Mouse (Mus musculus) CH12.LX (cell line): ENCODE measurements at regions not wholly inside any gene's neighbourhood (a gene's known extent, or its start where the extent isn't known, plus 50 kb on each side); places are given as distances from the start of the nearest gene placed in this dataset.

Source experiments
- DNase-seq: peaks from one replicate; pipeline ENCODE4 v3.0.0-alpha.2; 2013; ENCODE audit errors: extremely low read depth
- H3K27ac ChIP-seq: 2 replicates; pipeline ENCODE4 v1.5.1; 2012; ENCODE audit warnings: low read depth, mild to moderate bottlenecking, control low read depth, moderate library complexity; ENCODE audit not compliant: insufficient read depth
- H3K27me3 ChIP-seq: replicated peaks from 2 replicates; pipeline ENCODE3; 2012; ENCODE audit warnings: inconsistent platforms
- H3K36me3 ChIP-seq, 2 experiments: replicated peaks in 1 of 2; 2 replicates each; pipeline versions ENCODE3 to v1.6.1; 2012; ENCODE audit warnings: inconsistent platforms in 1 of 2, low read length in 1 of 2, mild to moderate bottlenecking in 1 of 2, mixed read lengths in 1 of 2, moderate library complexity in 1 of 2; ENCODE audit not compliant: control insufficient read depth in 1 of 2, insufficient read depth in 1 of 2
- H3K4me1 ChIP-seq, 2 experiments: 2 replicates each; pipeline ENCODE4 v1.6.1; 2012; ENCODE audit warnings: inconsistent platforms in 1 of 2, moderate library complexity in 1 of 2; ENCODE audit not compliant: insufficient read depth in 2 of 2, control insufficient read depth in 1 of 2
- H3K4me2 ChIP-seq: 2 replicates; pipeline ENCODE4 v1.6.1; 2012; ENCODE audit warnings: low read depth, mild to moderate bottlenecking, control low read depth; ENCODE audit not compliant: poor library complexity, insufficient read depth, severe bottlenecking
- H3K4me3 ChIP-seq, 3 experiments: fragments of 150-350 bp in 1 of 3; sonication (generic) in 1 of 3; replicated peaks in 1 of 3; 2 replicates each; pipeline versions ENCODE3 to v1.5.1; 2011 to 2012; ENCODE audit warnings: low read depth in 2 of 3, low read length in 2 of 3, mild to moderate bottlenecking in 2 of 3, moderate library complexity in 2 of 3, control low read depth in 1 of 3, improper control_type of control experiment in 1 of 3, inconsistent platforms in 1 of 3, mixed read lengths in 1 of 3; ENCODE audit not compliant: poor library complexity in 1 of 3
- H3K79me2 ChIP-seq: replicated peaks from 2 replicates; pipeline ENCODE4 v1.6.1; 2012; ENCODE audit warnings: mild to moderate bottlenecking, moderate library complexity; ENCODE audit not compliant: control insufficient read depth, poor library complexity, insufficient read depth, severe bottlenecking; ENCODE audit errors: extremely low read depth
- H3K9ac ChIP-seq: 2 replicates; pipeline ENCODE4 v1.6.1; 2012; ENCODE audit warnings: low read depth, mild to moderate bottlenecking, control low read depth, moderate library complexity; ENCODE audit not compliant: insufficient read depth
- H3K9me3 ChIP-seq: replicated peaks from 2 replicates; pipeline ENCODE3; 2012; ENCODE audit warnings: low read length, inconsistent platforms, mixed read lengths
- BHLHE40 ChIP-seq: IDR thresholded peaks from 2 replicates; pipeline ENCODE4 v1.6.1; 2011; ENCODE audit warnings: mild to moderate bottlenecking, low read depth, low read length, improper control_type of control experiment
- CHD1 ChIP-seq: IDR thresholded peaks from 2 replicates; pipeline ENCODE4 v1.6.1; 2012; ENCODE audit warnings: low read depth, low read length, improper control_type of control experiment, inconsistent platforms
- CHD2 ChIP-seq: IDR thresholded peaks from 2 replicates; pipeline ENCODE4 v1.6.1; 2011; ENCODE audit warnings: low read length, improper control_type of control experiment
- CTCF ChIP-seq, 2 experiments: IDR thresholded peaks in 1 of 2; conservative IDR thresholded peaks in 1 of 2; 2 replicates each; pipeline ENCODE4 v1.5.1; 2011 to 2012; ENCODE audit warnings: low read depth in 2 of 2, low read length in 2 of 2, improper control_type of control experiment in 1 of 2, inconsistent platforms in 1 of 2, mild to moderate bottlenecking in 1 of 2, moderate library complexity in 1 of 2
- ELF1 ChIP-seq: IDR thresholded peaks from 2 replicates; pipeline ENCODE4 v1.6.1; 2014; ENCODE audit warnings: low read depth, mild to moderate bottlenecking, inconsistent platforms, low read length, improper control_type of control experiment
- EP300 ChIP-seq: IDR thresholded peaks from 2 replicates; pipeline ENCODE4 v1.6.1; 2011; ENCODE audit warnings: low read length, improper control_type of control experiment
- ETS1 ChIP-seq: conservative IDR thresholded peaks from 2 replicates; pipeline ENCODE4 v1.6.1; 2012; ENCODE audit warnings: low read depth, mild to moderate bottlenecking, inconsistent platforms, low read length, improper control_type of control experiment, moderate library complexity
- HCFC1 ChIP-seq: IDR thresholded peaks from 2 replicates; pipeline ENCODE4 v1.6.1; 2012; ENCODE audit warnings: low read depth, mild to moderate bottlenecking, inconsistent platforms, low read length, improper control_type of control experiment
- IRF4 ChIP-seq: IDR thresholded peaks from 2 replicates; pipeline ENCODE4 v1.6.1; 2014; ENCODE audit warnings: low read depth, mild to moderate bottlenecking, inconsistent platforms, low read length, improper control_type of control experiment
- JUN ChIP-seq: IDR thresholded peaks from 2 replicates; pipeline ENCODE4 v1.6.1; 2011; ENCODE audit warnings: low read depth, mild to moderate bottlenecking, low read length, improper control_type of control experiment, moderate library complexity; ENCODE audit not compliant: insufficient read depth
- MAX ChIP-seq: IDR thresholded peaks from 2 replicates; pipeline ENCODE4 v1.6.1; 2011; ENCODE audit warnings: low read length, improper control_type of control experiment
- MAZ ChIP-seq: IDR thresholded peaks from 2 replicates; pipeline ENCODE4 v1.6.1; 2012; ENCODE audit warnings: low read depth, mild to moderate bottlenecking, inconsistent platforms, low read length, improper control_type of control experiment, moderate library complexity
- MEF2A ChIP-seq: IDR thresholded peaks from 2 replicates; pipeline ENCODE4 v1.6.1; 2014; ENCODE audit warnings: low read depth, mild to moderate bottlenecking, inconsistent platforms, low read length, improper control_type of control experiment, borderline replicate concordance
- MXI1 ChIP-seq: IDR thresholded peaks from 2 replicates; pipeline ENCODE4 v1.6.1; 2011; ENCODE audit warnings: mild to moderate bottlenecking, low read depth, low read length, improper control_type of control experiment
- MYC ChIP-seq: IDR thresholded peaks from 2 replicates; pipeline ENCODE4 v1.6.1; 2011; ENCODE audit warnings: low read depth, mild to moderate bottlenecking, improper control_type of control experiment, low read length
- NELFE ChIP-seq: IDR thresholded peaks from 2 replicates; pipeline ENCODE4 v1.6.1; 2011; ENCODE audit warnings: low read depth, low read length, improper control_type of control experiment
- PAX5 ChIP-seq: IDR thresholded peaks from 2 replicates; pipeline ENCODE4 v1.6.1; 2012; ENCODE audit warnings: low read length, inconsistent platforms, mixed read lengths
- POLR2A ChIP-seq: IDR thresholded peaks from 2 replicates; pipeline ENCODE4 v1.6.1; 2011; ENCODE audit warnings: low read depth, mild to moderate bottlenecking, improper control_type of control experiment, low read length
- RAD21 ChIP-seq: IDR thresholded peaks from 2 replicates; pipeline ENCODE4 v1.6.1; 2011; ENCODE audit warnings: low read depth, mild to moderate bottlenecking, low read length, improper control_type of control experiment, moderate library complexity
- RCOR1 ChIP-seq: conservative IDR thresholded peaks from 2 replicates; pipeline ENCODE4 v1.6.1; 2012; ENCODE audit warnings: low read depth, mild to moderate bottlenecking, inconsistent platforms, low read length, improper control_type of control experiment
- SIN3A ChIP-seq: IDR thresholded peaks from 2 replicates; pipeline ENCODE4 v1.6.1; 2012; ENCODE audit warnings: low read length, improper control_type of control experiment, inconsistent platforms
- TBP ChIP-seq: conservative IDR thresholded peaks from 2 replicates; pipeline ENCODE4 v1.6.1; 2011; ENCODE audit warnings: low read depth, low read length, improper control_type of control experiment
- TCF12 ChIP-seq: IDR thresholded peaks from 2 replicates; pipeline ENCODE4 v1.6.1; 2014; ENCODE audit warnings: low read depth, mild to moderate bottlenecking, inconsistent platforms, low read length, improper control_type of control experiment
- USF1 ChIP-seq: IDR thresholded peaks from 2 replicates; pipeline ENCODE4 v1.6.1; 2014; ENCODE audit warnings: low read depth, mild to moderate bottlenecking, inconsistent platforms, low read length, improper control_type of control experiment
- USF2 ChIP-seq: conservative IDR thresholded peaks from 2 replicates; pipeline ENCODE4 v1.6.1; 2011; ENCODE audit warnings: low read depth, low read length, improper control_type of control experiment
- ZC3H11A ChIP-seq: IDR thresholded peaks from 2 replicates; pipeline ENCODE4 v1.6.1; 2012; ENCODE audit warnings: low read depth, mild to moderate bottlenecking, inconsistent platforms, low read length, improper control_type of control experiment
- ZMIZ1 ChIP-seq: IDR thresholded peaks from 2 replicates; pipeline ENCODE4 v1.6.1; 2012; ENCODE audit warnings: low read depth, mild to moderate bottlenecking, inconsistent platforms, low read length, improper control_type of control experiment
- dilution Hi-C: fragments of 300-500 bp; cut with MboI; formaldehyde crosslinking; loops from 2 replicates; pipeline ENCODE4 v1.14.3; 2020; ENCODE audit warnings: low sequenced_read_pairs; ENCODE audit not compliant: extremely low pct_unique_long_range_greater_than_20kb, extremely low pct_ligation_motif_present
- in situ Hi-C: fragments of 300-500 bp; cut with MboI; formaldehyde crosslinking; loops from 3 replicates; pipeline ENCODE4 v1.14.3; 2019; ENCODE audit warnings: low sequenced_read_pairs, low pct_ligation_motif_present, low pct_unique_long_range_greater_than_20kb, mixed read lengths

DNA sequence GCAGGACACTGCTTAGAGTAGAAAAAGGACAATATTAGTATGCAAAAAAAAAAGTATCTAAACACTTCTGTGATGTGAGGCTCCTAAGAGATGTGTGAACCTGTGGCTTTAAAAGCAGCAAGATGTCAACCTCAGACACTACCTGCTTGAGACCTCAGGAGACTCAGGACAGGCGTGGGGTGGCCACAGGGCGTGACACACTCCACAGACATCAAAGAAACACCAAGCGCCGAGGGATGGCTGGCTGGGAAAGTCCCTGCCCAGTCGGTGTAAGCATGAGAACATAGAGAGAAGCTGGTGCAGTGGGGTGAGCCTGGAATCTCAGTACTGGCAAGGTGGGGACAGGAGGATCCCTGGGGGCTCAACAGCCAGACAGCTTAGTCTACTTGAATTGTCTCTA, 72.0 kb upstream of the Sulf2 start:
- no peak overlapping the region for H3K9ac ChIP-seq
- no peak overlapping the region for H3K4me3 ChIP-seq
- peaks cover 11% of the 10 kb centered on the region for H3K9me3 ChIP-seq
- no peaks in the 10 kb centered on the region for H3K36me3 ChIP-seq
- TF ChIP-seq MEF2A (0 out of 2 replicates have a peak, but pooled peaks have one; percentile 9), MXI1 (no peak)
- TF ChIP-seq, all 38 proteins: peak for 1
- H3K27me3 ChIP-seq, result peaks cover 24% of the 10 kb centered on the region
- no peak overlapping the region for H3K27ac ChIP-seq
- no peaks in the 10 kb centered on the region for H3K79me2 ChIP-seq
- H3K4me2 ChIP-seq, result peak overlapping the region; percentile 21; the same call in 1 of the 2 replicates
- peaks cover 11 to 20% of the 10 kb centered on the region in 2 experiments for H3K4me1 ChIP-seq
- DNase-seq, result peak; percentile 5
- dilution Hi-C loops (no loop called here), in situ Hi-C loops (no loop called here)

DNA sequence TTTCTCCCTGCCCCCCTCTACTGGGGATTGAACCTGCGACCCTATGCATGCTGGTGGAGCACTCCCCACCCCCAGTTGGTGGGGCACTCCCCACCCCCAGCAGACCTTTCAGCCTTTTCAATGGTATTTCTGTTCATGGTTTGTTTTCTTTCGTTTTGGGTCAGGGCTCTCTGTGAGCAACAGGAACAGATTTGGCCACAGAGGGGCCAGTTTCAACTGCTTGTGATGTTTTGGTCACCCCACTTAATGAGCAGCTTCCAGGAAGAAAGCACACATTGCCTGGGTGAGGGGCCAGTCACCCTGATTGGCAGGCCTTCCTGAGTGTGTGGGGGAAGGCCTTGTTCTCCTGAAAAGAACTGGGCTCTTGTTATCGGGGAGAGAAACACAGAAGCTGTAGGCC, 71.5 kb upstream of the Sulf2 start:
- H3K27ac ChIP-seq, result no peak overlapping the region; the same call in 1 of the 2 replicates
- no peaks in the 10 kb centered on the region for H3K36me3 ChIP-seq
- H3K4me1 ChIP-seq, result peaks cover 11 to 20% of the 10 kb centered on the region in 2 experiments
- H3K27me3 ChIP-seq, result peaks cover 27% of the 10 kb centered on the region
- in situ Hi-C loops, result no loop called here
- no peak overlapping the region for H3K4me2 ChIP-seq
- no peak overlapping the region for H3K9ac ChIP-seq
- peaks cover 11% of the 10 kb centered on the region for H3K9me3 ChIP-seq
- dilution Hi-C loops, result no loop called here
- no peaks in the 10 kb centered on the region for H3K79me2 ChIP-seq
- no peak overlapping the region for H3K4me3 ChIP-seq
- peak; percentile 16 for DNase-seq
- TF ChIP-seq MAZ, result peak; percentile 53; the same call in 1 of the 2 replicates
- TF ChIP-seq ELF1, result peak; percentile 40; the same call in 1 of the 2 replicates
- no peak for TF ChIP-seq USF2
- TF ChIP-seq ZC3H11A, result no peak
- no peak for TF ChIP-seq HCFC1
- TF ChIP-seq IRF4, result peak; percentile 81
- TF ChIP-seq BHLHE40, result peak; percentile 65
- peak; percentile 54 for TF ChIP-seq CHD2
- TF ChIP-seq EP300, result no peak
- TF ChIP-seq MEF2A, result peak; percentile 55; the same call in 1 of the 2 replicates
- TF ChIP-seq, all 38 proteins: peak for 6

DNA sequence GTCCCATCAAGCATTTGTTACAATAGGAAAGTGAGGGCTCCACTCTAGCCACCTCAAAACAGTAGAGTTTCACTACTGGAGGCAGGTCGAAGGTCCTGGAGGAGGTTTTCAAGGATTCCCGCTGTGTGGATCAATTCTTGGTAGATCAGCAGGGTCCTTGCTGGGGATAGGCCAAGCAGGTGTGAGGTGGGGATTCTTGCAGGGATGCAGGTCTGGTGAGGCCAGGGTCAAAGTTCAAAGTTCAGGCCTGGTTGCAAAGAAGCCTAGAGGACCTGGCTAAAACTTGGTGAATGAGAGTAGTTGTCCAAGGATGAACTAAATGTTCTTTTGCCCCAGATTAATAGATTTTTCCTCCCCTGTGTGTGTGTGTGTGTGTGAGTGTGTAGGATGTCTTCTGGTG, 70.9 kb upstream of the Sulf2 start:
- no peak for TF ChIP-seq CHD1
- TF ChIP-seq ETS1, result no peak
- no peak for TF ChIP-seq ELF1
- no peak for TF ChIP-seq CTCF (conservative IDR thresholded peaks at IDR 0.05 in 1 of 2, IDR thresholded peaks at IDR 0.05 in 1 of 2; ENCODE audit: low read depth in 2 of 2, low read length in 2 of 2)
- no peak for TF ChIP-seq PAX5
- TF ChIP-seq TBP, result no peak
- TF ChIP-seq TCF12, result no peak
- TF ChIP-seq USF2, result no peak
- TF ChIP-seq RCOR1, result no peak
- no peak for TF ChIP-seq BHLHE40
- no peak for TF ChIP-seq HCFC1
- no peak for TF ChIP-seq SIN3A
- TF ChIP-seq MAX, result no peak
- no peak for TF ChIP-seq MYC
- no peak for TF ChIP-seq NELFE
- TF ChIP-seq USF1, result no peak
- no peak for TF ChIP-seq ZMIZ1
- no peak for TF ChIP-seq RAD21
- TF ChIP-seq POLR2A, result no peak
- TF ChIP-seq JUN, result no peak
- Histone ChIP-seq H3K9me3 (peaks cover 11% of the 10 kb centered on the region), H3K27me3 (peaks cover 31% of the 10 kb centered on the region), H3K9ac (no peak overlapping the region), H3K4me3 (no peak overlapping the region), H3K4me2 (no peak overlapping the region), H3K36me3 (no peaks in the 10 kb centered on the region), H3K4me1 (peaks cover 11 to 20% of the 10 kb centered on the region in 2 experiments), H3K79me2 (no peaks in the 10 kb centered on the region), H3K27ac (no peak overlapping the region)
- no peak for DNase-seq
- in situ Hi-C loops (no loop called here), dilution Hi-C loops (no loop called here)
